In genomic region chr1:150384138-150384537, GRCm38 (mm10) we compare ENCODE assay signal across 23 mouse cellular contexts.
"Had no signal": no experiment of that assay in that cellular context is flagged by ENCODE, and none has a peak within 500 bp of the region (broad histone marks: within the 10 kb centered on the region; RNA-seq: fewer than 3 reads in every experiment).

No protein-coding gene starts in this region.

- H3K4me3 ChIP-seq: gastrocnemius, adult 2 months; heart, embryonic 10.5 days; heart, embryonic 12.5 days; hindbrain, embryonic 13.5 days; hindbrain, embryonic 15.5 days; left cerebral cortex, adult 2 months; limb, embryonic 10.5 days; limb, embryonic 12.5 days; liver, embryonic 13.5 days; liver, embryonic 15.5 days had no signal

- H3K27ac ChIP-seq: gastrocnemius, adult 2 months; heart, embryonic 10.5 days; hindbrain, embryonic 13.5 days; hindbrain, embryonic 15.5 days; hindbrain, postnatal 0 days; left cerebral cortex, adult 2 months; limb, embryonic 10.5 days; limb, embryonic 12.5 days; liver, embryonic 13.5 days; liver, embryonic 15.5 days had no signal

- DNase-seq: gastrocnemius, adult 2 months; gastrocnemius, postnatal 10 days; gastrocnemius, postnatal 25 days; heart, adult 18-20 months; heart, postnatal 10 days; heart, postnatal 36 days; kidney, adult 18-20 months; kidney, adult 8-10 months; kidney, postnatal 10 days; kidney, postnatal 25 days; kidney, postnatal 4 days; liver; liver, embryonic 13.5 days; liver, postnatal 0 days had no signal
